ENCODE assay signal across 9 mouse cellular contexts in genomic region chr17:17830731-17831130, GRCm38 (mm10). TPM values are rescaled to one million over a fixed set of nuclear protein-coding genes. Genes with fewer than 3 reads are reported as not detected.
A peak's percentile ranks its signal among the peaks of the same experiment; 100 is the strongest.
DNase-seq lines count a peak whose midpoint lies in the region; ATAC-seq and TF ChIP-seq lines count a peak whose summit lies in the region.
"Had no signal": no experiment of that assay in that cellular context is flagged by ENCODE, and none has a peak within 500 bp of the region (broad histone marks: within the 10 kb centered on the region; RNA-seq: fewer than 3 reads in every experiment).

No protein-coding gene starts in this region.

- H3K4me2 ChIP-seq in heart, embryonic 16.5 days (ENCODE audit: low read depth, low read length) = peak overlapping the region; percentile 82
- peak overlapping the region; percentile 92 for H3K4me2 ChIP-seq in forebrain, embryonic 16.5 days (ENCODE audit: low read length)
- H3K4me2 ChIP-seq in midbrain, embryonic 12.5 days (replicated peaks) = peak overlapping the region; percentile 87
- H3K4me2 ChIP-seq: liver, embryonic 15.5 days had no signal

- peaks cover 10% of the 10 kb centered on the region for H3K36me3 ChIP-seq in heart, embryonic 16.5 days (ENCODE audit: control insufficient read depth, insufficient read depth)
- H3K36me3 ChIP-seq in forebrain, embryonic 16.5 days (ENCODE audit: control insufficient read depth, insufficient read depth) = peaks cover 10% of the 10 kb centered on the region
- peaks cover 33% of the 10 kb centered on the region for H3K36me3 ChIP-seq in midbrain, embryonic 12.5 days
- no peaks in the 10 kb centered on the region for H3K36me3 ChIP-seq in thymus, adult 2 months (ENCODE audit: control insufficient read depth, insufficient read depth, low read length)
- H3K36me3 ChIP-seq: liver, embryonic 15.5 days had no signal

- ATAC-seq in heart, embryonic 16.5 days (replicated peaks; ENCODE audit: extremely low read depth, insufficient read depth, low FRiP score) = no peak
- no peak for ATAC-seq in forebrain, embryonic 16.5 days
- no peak for ATAC-seq in midbrain, embryonic 12.5 days (ENCODE audit: low FRiP score, low read depth)

- no peak for TF ChIP-seq POLR2A in thymus, adult 2 months (IDR thresholded peaks at IDR 0.05; ENCODE audit: control insufficient read depth, extremely low read depth, insufficient read depth, low read length, poor library complexity)

- no peak for TF ChIP-seq CTCF in thymus, adult 2 months (IDR thresholded peaks at IDR 0.05; ENCODE audit: borderline replicate concordance, control insufficient read depth, extremely low read depth, insufficient read depth, low read length, poor library complexity)

- 77% methylated on average over 7 of the region's 7 CpGs for WGBS in heart, embryonic 16.5 days
- 75% methylated on average over 7 of the region's 7 CpGs for WGBS in forebrain, embryonic 16.5 days
- 75% methylated on average over 7 of the region's 7 CpGs for WGBS in midbrain, embryonic 12.5 days
- WGBS in thymus, adult 2 months = 72% methylated on average over 7 of the region's 7 CpGs

- no peaks in the 10 kb centered on the region for H3K9me3 ChIP-seq in heart, embryonic 16.5 days (replicated peaks; ENCODE audit: control insufficient read depth, low read length)
- no peaks in the 10 kb centered on the region for H3K9me3 ChIP-seq in forebrain, embryonic 16.5 days (ENCODE audit: control insufficient read depth, low read length)
- no peaks in the 10 kb centered on the region for H3K9me3 ChIP-seq in midbrain, embryonic 12.5 days
- H3K9me3 ChIP-seq: liver, embryonic 15.5 days had no signal

- no peaks in the 10 kb centered on the region for H3K27me3 ChIP-seq in heart, embryonic 16.5 days (ENCODE audit: control insufficient read depth, insufficient read depth, low read length)
- no peaks in the 10 kb centered on the region for H3K27me3 ChIP-seq in forebrain, embryonic 16.5 days (replicated peaks; ENCODE audit: control insufficient read depth, insufficient read depth, low read length)
- H3K27me3 ChIP-seq in midbrain, embryonic 12.5 days = no peaks in the 10 kb centered on the region
- H3K27me3 ChIP-seq in thymus, adult 2 months (ENCODE audit: control insufficient read depth, insufficient read depth, low read length) = no peaks in the 10 kb centered on the region; the same call in 1 of the 2 replicates

- peaks cover 48% of the 10 kb centered on the region for H3K4me1 ChIP-seq in heart, embryonic 16.5 days (ENCODE audit: control insufficient read depth, insufficient read depth, low read length)
- peaks cover 39% of the 10 kb centered on the region for H3K4me1 ChIP-seq in forebrain, embryonic 16.5 days (replicated peaks; ENCODE audit: control insufficient read depth, insufficient read depth, low read length)
- peaks cover 58% of the 10 kb centered on the region for H3K4me1 ChIP-seq in midbrain, embryonic 12.5 days
- peaks cover 16% of the 10 kb centered on the region for H3K4me1 ChIP-seq in thymus, adult 2 months (replicated peaks; ENCODE audit: control insufficient read depth, insufficient read depth, low read length)

- no peak overlapping the region for H3K27ac ChIP-seq in heart, embryonic 16.5 days (ENCODE audit: low read length)
- no peak overlapping the region for H3K27ac ChIP-seq in forebrain, embryonic 16.5 days (ENCODE audit: low read length)
- no peak overlapping the region for H3K27ac ChIP-seq in midbrain, embryonic 12.5 days (replicated peaks)
- H3K27ac ChIP-seq in thymus, adult 2 months (ENCODE audit: control insufficient read depth, insufficient read depth, low read length) = no peak overlapping the region
- H3K27ac ChIP-seq: liver, embryonic 15.5 days had no signal

- H3K4me3 ChIP-seq in heart, embryonic 16.5 days (ENCODE audit: low read length) = no peak overlapping the region; the same call in 1 of the 2 replicates
- H3K4me3 ChIP-seq in forebrain, embryonic 16.5 days (replicated peaks; ENCODE audit: low read length) = peak overlapping the region; percentile 97; the same call in 1 of the 2 replicates
- peak overlapping the region; percentile 86; the same call in 1 of the 2 replicates for H3K4me3 ChIP-seq in midbrain, embryonic 12.5 days
- no peak overlapping the region for H3K4me3 ChIP-seq in thymus, adult 2 months (ENCODE audit: control insufficient read depth, insufficient read depth, low read length)
- H3K4me3 ChIP-seq: liver, embryonic 15.5 days had no signal

- no peak for DNase-seq in heart, adult 9 months (ENCODE audit: low spot score in 2 of 2)
- peak; percentile 61 for DNase-seq in cerebellum, adult 9-10 months
- DNase-seq in layer of hippocampus, adult 11-12 months (ENCODE audit: low spot score) = no peak
- no peak for DNase-seq in thymus, adult 2 months
- DNase-seq in lung, postnatal 14 days = no peak

- no peak overlapping the region for H3K9ac ChIP-seq in heart, embryonic 16.5 days (ENCODE audit: low read length)
- H3K9ac ChIP-seq in forebrain, embryonic 16.5 days (replicated peaks; ENCODE audit: low read depth, low read length) = no peak overlapping the region
- 0 out of 2 replicates have a peak overlapping the region, but pooled peaks have one; percentile 8 for H3K9ac ChIP-seq in midbrain, embryonic 12.5 days (replicated peaks)
- H3K9ac ChIP-seq: liver, embryonic 15.5 days had no signal

RNA-seq across cellular contexts. Expression of gene Spaca6, which starts 3.8 kb away (rescaled TPM):
- polyA plus RNA-seq in heart, embryonic 16.5 days (2015; fragmentation: Nextera tagmentation; extraction: Ambion mirVana) = 17.4 and 23.6 TPM in 2 replicates
- polyA plus RNA-seq in forebrain, embryonic 16.5 days (2015; fragmentation: Nextera tagmentation; extraction: Ambion mirVana) = 19.0 and 30.7 TPM in 2 replicates
- 48.0 and 48.4 TPM in 2 replicates for polyA plus RNA-seq in midbrain, embryonic 12.5 days (2016; fragmentation: Nextera tagmentation; extraction: Ambion mirVana)
- 11.3 and 14.9 TPM in 2 replicates for polyA plus RNA-seq in thymus, adult 2 months (2012; rRNA removed)

RNA-seq across cellular contexts. Expression of gene Has1, which starts 24.3 kb away (rescaled TPM):
- polyA plus RNA-seq in heart, embryonic 16.5 days (2015; fragmentation: Nextera tagmentation; extraction: Ambion mirVana) = 0.98 and 1.2 TPM in 2 replicates
- polyA plus RNA-seq in forebrain, embryonic 16.5 days (2015; fragmentation: Nextera tagmentation; extraction: Ambion mirVana) = 0.32 and 0.92 TPM in 2 replicates
- polyA plus RNA-seq in midbrain, embryonic 12.5 days (2016; fragmentation: Nextera tagmentation; extraction: Ambion mirVana) = 1.1 and 1.2 TPM in 2 replicates
- 0.33 and 0.50 TPM in 2 replicates for polyA plus RNA-seq in thymus, adult 2 months (2012; rRNA removed)

RNA-seq across cellular contexts. Expression of gene Fpr1, which starts 53.0 kb away (rescaled TPM):
- 0.21 and 0.40 TPM in 2 replicates for polyA plus RNA-seq in heart, embryonic 16.5 days (2015; fragmentation: Nextera tagmentation; extraction: Ambion mirVana)
- polyA plus RNA-seq in forebrain, embryonic 16.5 days (2015; fragmentation: Nextera tagmentation; extraction: Ambion mirVana) = not detected in 2 replicates
- polyA plus RNA-seq in midbrain, embryonic 12.5 days (2016; fragmentation: Nextera tagmentation; extraction: Ambion mirVana) = not detected in 2 replicates
- polyA plus RNA-seq in thymus, adult 2 months (2012; rRNA removed) = 0.50 and 0.74 TPM in 2 replicates

RNA-seq across cellular contexts. Expression of gene Fpr2, which starts 56.9 kb away (rescaled TPM):
- polyA plus RNA-seq in heart, embryonic 16.5 days (2015; fragmentation: Nextera tagmentation; extraction: Ambion mirVana) = 0.21 and 0.33 TPM in 2 replicates
- polyA plus RNA-seq in forebrain, embryonic 16.5 days (2015; fragmentation: Nextera tagmentation; extraction: Ambion mirVana) = not detected in 2 replicates
- not detected in 2 replicates for polyA plus RNA-seq in midbrain, embryonic 12.5 days (2016; fragmentation: Nextera tagmentation; extraction: Ambion mirVana)
- polyA plus RNA-seq in thymus, adult 2 months (2012; rRNA removed) = 0.18 and 0.73 TPM in 2 replicates

RNA-seq across cellular contexts. Expression of gene Fpr3, which starts 56.9 kb away (rescaled TPM):
- polyA plus RNA-seq in heart, embryonic 16.5 days (2015; fragmentation: Nextera tagmentation; extraction: Ambion mirVana) = not detected in 2 replicates
- polyA plus RNA-seq in forebrain, embryonic 16.5 days (2015; fragmentation: Nextera tagmentation; extraction: Ambion mirVana) = not detected in 2 replicates
- not detected in 2 replicates for polyA plus RNA-seq in midbrain, embryonic 12.5 days (2016; fragmentation: Nextera tagmentation; extraction: Ambion mirVana)
- polyA plus RNA-seq in thymus, adult 2 months (2012; rRNA removed) = not detected in 2 replicates
- polyA plus RNA-seq: liver, embryonic 15.5 days had no signal

Comparison
In these comparisons a context has a peak if more than half of its experiments do, and no peak if none do; other contexts are left out.
1. H3K4me3 ChIP-seq: peak in forebrain, embryonic 16.5 days (single experiment) and midbrain, embryonic 12.5 days (single experiment); none in heart, embryonic 16.5 days (single experiment) and thymus, adult 2 months (single experiment).
2. Peak in every context shown above with its lines, with median percentiles within 50 percentile points of each other: H3K4me2 ChIP-seq.